Mouse (Mus musculus) neural tube, embryonic 14.5 days (tissue): ENCODE measurements around the gene Hist1h2ba. TPM values are rescaled to one million over a fixed set of nuclear protein-coding genes. Genes with fewer than 3 reads are reported as not detected.

Experiments used
- ATAC-seq: fragments of 200-750 bp; cut with Nextera tagmentation; 2 replicates; pipeline ENCODE4 v1.8.0; 2017; ENCODE audit warnings: low read depth, mild to moderate bottlenecking, moderate TSS enrichment, moderate library complexity
- H3K27ac ChIP-seq: fragments of 300-500 bp; sonication (generic); 2 replicates; pipeline ENCODE4 v1.5.1; 2014; ENCODE audit warnings: low read depth, mild to moderate bottlenecking, control low read depth, low read length, moderate library complexity, mixed read lengths
- H3K27me3 ChIP-seq: fragments of 300-500 bp; sonication (generic); 2 replicates; pipeline ENCODE4 v1.6.1; 2014; ENCODE audit warnings: low read length; ENCODE audit not compliant: control insufficient read depth, insufficient read depth
- H3K36me3 ChIP-seq: fragments of 300-500 bp; sonication (generic); 2 replicates; pipeline ENCODE4 v1.6.1; 2014; ENCODE audit warnings: low read length, mixed read lengths; ENCODE audit not compliant: control insufficient read depth, insufficient read depth
- H3K4me1 ChIP-seq: fragments of 300-500 bp; sonication (generic); 2 replicates; pipeline ENCODE4 v1.6.1; 2014; ENCODE audit warnings: low read length; ENCODE audit not compliant: control insufficient read depth, insufficient read depth
- H3K4me2 ChIP-seq: fragments of 300-500 bp; sonication (generic); 2 replicates; pipeline ENCODE4 v1.6.1; 2014; ENCODE audit warnings: mild to moderate bottlenecking, low read depth, low read length, control low read depth
- H3K4me3 ChIP-seq: fragments of 300-500 bp; sonication (generic); 2 replicates; pipeline ENCODE4 v1.5.1; 2014; ENCODE audit warnings: low read depth, low read length, control low read depth, mixed read lengths
- H3K9ac ChIP-seq: fragments of 300-500 bp; sonication (generic); replicated peaks from 2 replicates; pipeline ENCODE4 v1.6.1; 2014; ENCODE audit warnings: low read depth, mild to moderate bottlenecking, control low read depth, low read length, mixed read lengths
- H3K9me3 ChIP-seq: fragments of 300-500 bp; sonication (generic); 2 replicates; pipeline ENCODE4 v1.6.1; 2016; ENCODE audit warnings: low read length; ENCODE audit not compliant: control insufficient read depth
- WGBS: fragments of 180-500 bp; shearing (Covaris S2); extraction: QIAGEN DNeasy Blood & Tissue Kit; methylation state at CpG from one replicate; pipeline ENCODE4 v1.1.7; 2014; 5-methylcytosine and 5-hydroxymethylcytosine counted together
- polyA plus RNA-seq: library from polyadenylated mRNA; unstranded; fragments of >200 nt; fragmentation: Nextera tagmentation; extraction: Ambion mirVana; gene quantifications from 2 replicates; pipeline ENCODE4 v1.2.1, GENCODE M21; 2014

The Hist1h2ba gene
- polyA plus RNA-seq = not detected in 2 replicates

DNA sequence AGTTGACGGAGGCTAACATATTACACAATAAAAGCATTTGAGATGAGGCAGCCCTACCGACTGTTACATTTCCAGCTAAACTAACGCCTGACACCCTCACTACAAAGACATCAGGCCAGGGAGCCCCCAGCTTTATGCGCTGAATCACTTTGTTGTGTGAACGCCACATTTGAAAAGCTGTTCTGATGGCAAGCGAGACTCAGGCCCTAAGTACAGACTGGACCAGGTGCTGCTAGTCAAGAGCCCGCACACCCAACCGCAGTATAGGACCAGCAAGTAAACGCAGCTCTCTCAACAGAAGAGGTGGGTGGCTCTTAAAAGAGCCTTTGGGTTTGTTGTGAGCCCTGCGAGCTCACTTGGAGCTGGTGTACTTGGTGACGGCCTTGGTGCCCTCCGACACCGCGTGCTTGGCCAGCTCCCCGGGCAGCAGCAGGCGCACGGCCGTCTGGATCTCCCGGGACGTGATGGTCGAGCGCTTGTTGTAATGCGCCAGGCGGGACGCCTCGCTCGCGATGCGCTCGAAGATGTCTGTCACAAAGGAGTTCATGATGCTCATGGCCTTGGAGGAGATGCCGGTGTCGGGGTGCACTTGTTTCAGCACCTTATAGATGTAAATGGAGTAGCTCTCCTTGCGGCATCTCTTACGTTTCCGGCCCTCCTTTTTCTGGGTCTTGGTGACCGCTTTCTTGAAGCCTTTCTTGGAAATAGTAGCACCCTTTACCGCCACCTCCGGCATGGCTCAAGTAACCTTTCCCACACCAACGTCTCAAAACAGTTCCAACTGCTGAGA lies at the start of gene Hist1h2ba:
Gene Hist1h2ba (minus strand): TSS at position 736 of the 790 bp plus-strand sequence.
- no peaks in the 10 kb centered on the region for H3K9me3 ChIP-seq
- no peak within 1 kb of the TSS for H3K4me2 ChIP-seq
- no peak within 1 kb of the TSS for H3K4me3 ChIP-seq
- H3K27me3 ChIP-seq = no peaks in the 10 kb centered on the region
- no peaks in the 10 kb centered on the region for H3K36me3 ChIP-seq
- no peak within 1 kb of the TSS for H3K27ac ChIP-seq
- WGBS = 94% methylated on average over 33 of the region's 39 CpGs
- ATAC-seq = no peak
- H3K9ac ChIP-seq = no peak within 1 kb of the TSS
- H3K4me1 ChIP-seq = no peaks in the 10 kb centered on the region

DNA sequence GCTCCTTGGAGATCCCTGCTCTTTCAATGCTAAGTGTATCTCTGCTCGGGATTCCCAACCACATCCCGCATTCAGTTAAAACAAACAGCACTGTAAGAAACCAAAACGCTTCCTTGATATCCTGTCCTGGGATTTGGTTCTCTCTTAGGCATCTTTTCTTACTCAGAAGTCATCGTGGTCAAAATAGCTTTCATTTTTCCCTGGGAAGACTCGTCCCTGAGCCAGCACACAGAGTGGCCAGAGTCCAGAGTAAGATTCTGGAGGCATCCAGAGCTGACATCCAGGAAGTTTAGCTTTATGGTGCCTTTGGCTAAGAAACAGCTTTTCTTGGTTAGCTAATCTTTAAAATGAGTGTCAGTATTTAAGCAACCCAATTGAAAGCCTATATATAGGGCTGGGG lies 38.3 kb upstream of the Hist1h2ba start:
- no peaks in the 10 kb centered on the region for H3K27me3 ChIP-seq
- H3K4me3 ChIP-seq = no peak overlapping the region
- H3K4me2 ChIP-seq = no peak overlapping the region
- no peaks in the 10 kb centered on the region for H3K9me3 ChIP-seq
- H3K4me1 ChIP-seq = no peaks in the 10 kb centered on the region
- no peak overlapping the region for H3K9ac ChIP-seq
- no peaks in the 10 kb centered on the region for H3K36me3 ChIP-seq
- 81% methylated on average over 5 of the region's 5 CpGs for WGBS
- ATAC-seq = no peak
- no peak overlapping the region for H3K27ac ChIP-seq

DNA sequence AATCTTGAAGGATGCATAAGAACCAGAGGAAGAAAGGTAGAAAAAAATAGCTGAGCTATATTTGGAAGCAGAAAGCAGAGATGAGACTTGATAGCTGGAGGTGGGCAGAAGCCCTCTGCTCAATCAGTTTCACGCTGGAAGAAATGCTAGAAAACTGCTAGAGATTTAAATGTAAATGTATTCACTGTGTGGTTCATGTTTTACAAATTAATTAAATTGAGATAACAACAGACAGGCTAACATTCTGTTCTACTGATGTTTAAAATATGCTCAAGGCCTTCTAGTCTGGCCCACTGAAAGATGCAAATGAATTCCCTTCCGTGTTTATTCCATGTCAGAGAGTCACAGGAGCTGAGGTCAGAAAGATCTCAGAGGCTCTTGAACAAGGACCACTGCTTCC lies 37.9 kb upstream of the Hist1h2ba start:
- WGBS = 71% methylated on average over 2 of the region's 2 CpGs
- ATAC-seq = no peak
- no peak overlapping the region for H3K4me3 ChIP-seq
- no peak overlapping the region for H3K4me2 ChIP-seq
- H3K9me3 ChIP-seq = no peaks in the 10 kb centered on the region
- H3K27me3 ChIP-seq = no peaks in the 10 kb centered on the region
- H3K4me1 ChIP-seq = no peaks in the 10 kb centered on the region
- no peak overlapping the region for H3K9ac ChIP-seq
- H3K27ac ChIP-seq = no peak overlapping the region
- H3K36me3 ChIP-seq = no peaks in the 10 kb centered on the region

DNA sequence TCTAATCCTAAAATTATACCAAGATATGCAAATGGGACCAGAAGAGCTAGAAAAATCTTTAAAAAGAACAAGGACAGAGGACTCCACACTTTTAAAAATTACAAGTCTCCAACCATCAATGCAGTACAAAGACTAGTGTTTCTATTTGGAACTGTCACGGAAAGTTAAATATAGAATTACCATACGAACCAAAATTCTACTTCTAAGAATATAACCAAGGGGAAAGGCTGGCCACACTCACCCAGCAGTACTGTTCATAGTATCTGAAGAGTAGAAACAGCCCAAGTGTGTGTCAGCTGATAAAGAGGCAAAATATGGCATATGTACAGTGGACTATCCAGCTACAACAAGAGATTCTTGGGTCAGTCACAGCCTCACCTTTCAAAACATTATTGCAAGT lies 31.0 kb upstream of the Hist1h2ba start:
- no peaks in the 10 kb centered on the region for H3K36me3 ChIP-seq
- 90% methylated on average over 2 of the region's 2 CpGs for whole genome bisulfite sequencing
- H3K4me2 ChIP-seq = no peak overlapping the region
- H3K9ac ChIP-seq = no peak overlapping the region
- H3K4me3 ChIP-seq = no peak overlapping the region
- no peak overlapping the region for H3K27ac ChIP-seq
- no peaks in the 10 kb centered on the region for H3K4me1 ChIP-seq
- no peak for ATAC-seq
- H3K27me3 ChIP-seq = no peaks in the 10 kb centered on the region
- no peaks in the 10 kb centered on the region for H3K9me3 ChIP-seq

DNA sequence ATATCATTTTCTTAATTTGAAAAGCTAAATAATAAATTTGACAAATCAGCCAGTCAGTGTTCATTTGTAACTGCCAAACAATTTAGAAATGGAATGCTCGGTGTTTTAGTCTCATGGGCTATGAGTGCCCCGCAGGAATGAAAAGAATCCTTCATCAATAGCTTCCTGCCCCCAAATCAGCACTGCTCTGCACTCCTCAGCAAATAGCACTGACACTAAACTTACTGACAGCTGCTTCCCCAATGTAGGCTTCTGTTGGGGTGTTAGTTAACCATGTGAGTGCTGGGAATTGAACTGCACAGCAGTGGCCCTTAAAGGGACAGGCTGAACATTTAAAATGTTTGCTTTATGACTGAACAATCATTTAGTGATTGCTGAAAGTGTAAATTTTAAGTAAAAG lies 25.8 kb upstream of the Hist1h2ba start:
- no peak for ATAC-seq

DNA sequence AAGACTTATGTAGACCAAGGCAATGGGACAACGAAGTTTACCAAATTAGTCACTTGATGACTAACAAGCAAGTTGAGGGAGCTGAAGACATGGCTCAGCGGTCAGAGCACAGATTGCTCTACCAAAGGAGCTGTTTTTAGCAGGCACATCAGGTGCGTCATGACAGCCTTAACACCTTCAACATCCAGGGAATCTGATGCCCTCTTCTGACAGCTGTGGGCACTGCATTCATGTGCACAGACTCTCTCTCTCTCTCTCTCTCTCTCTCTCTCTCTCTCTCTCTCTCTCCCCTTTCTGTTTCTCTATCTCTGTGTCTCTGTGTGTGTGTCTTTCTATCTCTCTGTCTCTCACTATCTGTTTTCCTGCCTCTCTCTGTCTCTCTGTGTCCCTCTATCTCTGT lies 17.0 kb upstream of the Hist1h2ba start:
- Histone ChIP-seq H3K9ac (no peak overlapping the region), H3K4me3 (no peak overlapping the region), H3K9me3 (no peaks in the 10 kb centered on the region), H3K27me3 (no peaks in the 10 kb centered on the region), H3K27ac (no peak overlapping the region), H3K36me3 (no peaks in the 10 kb centered on the region), H3K4me1 (no peaks in the 10 kb centered on the region), H3K4me2 (no peak overlapping the region)
- ATAC-seq = no peak
- 76% methylated on average over 3 of the region's 3 CpGs for WGBS

More for the DNA sequence above, 25.8 kb upstream of the Hist1h2ba start:
- H3K4me2 ChIP-seq = no peak overlapping the region
- no peaks in the 10 kb centered on the region for H3K27me3 ChIP-seq
- H3K36me3 ChIP-seq = no peaks in the 10 kb centered on the region
- no peaks in the 10 kb centered on the region for H3K9me3 ChIP-seq
- no peak overlapping the region for H3K4me3 ChIP-seq
- no peaks in the 10 kb centered on the region for H3K4me1 ChIP-seq
- no peak overlapping the region for H3K27ac ChIP-seq
- WGBS = 28% methylated on average over 2 of the region's 2 CpGs
- H3K9ac ChIP-seq = no peak overlapping the region

DNA sequence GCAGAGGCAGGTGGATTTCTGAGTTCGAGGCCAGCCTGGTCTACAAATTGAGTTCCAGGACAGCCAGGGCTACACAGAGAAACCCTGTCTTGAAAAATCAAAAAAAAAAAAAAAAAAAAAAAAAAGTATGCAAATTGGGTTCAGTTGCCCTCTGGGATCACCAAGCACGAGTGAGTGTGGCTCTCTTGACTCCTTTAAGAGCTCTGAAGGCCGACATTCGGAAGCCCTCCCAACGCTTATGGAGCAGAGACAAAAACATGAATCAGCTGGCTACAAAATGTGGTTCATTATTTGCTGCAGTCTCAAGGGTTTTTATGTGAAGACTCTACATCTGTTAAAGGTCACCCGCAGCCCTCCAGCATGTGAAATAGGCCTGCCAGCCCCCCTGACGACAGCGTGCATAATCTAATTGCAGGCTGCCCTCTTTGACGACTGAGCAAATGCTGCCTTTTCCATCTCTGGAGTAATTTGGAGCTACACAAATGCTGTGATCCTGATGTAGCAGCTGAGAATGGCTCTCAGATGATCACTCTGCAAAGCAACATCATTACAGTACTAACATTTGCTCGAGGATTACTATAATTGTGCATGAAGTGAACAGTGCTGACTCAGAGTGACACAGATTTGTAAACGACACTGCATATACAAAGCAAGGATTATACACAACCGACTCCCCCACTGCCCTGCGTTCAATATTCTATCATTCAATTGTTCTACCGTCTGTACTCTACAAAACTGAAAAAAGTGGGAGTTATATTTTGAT lies 15.7 kb upstream of the Hist1h2ba start:
- Histone ChIP-seq H3K4me1 (no peaks in the 10 kb centered on the region), H3K9me3 (no peaks in the 10 kb centered on the region), H3K36me3 (no peaks in the 10 kb centered on the region), H3K4me2 (no peak overlapping the region), H3K9ac (no peak overlapping the region), H3K4me3 (no peak overlapping the region), H3K27me3 (no peaks in the 10 kb centered on the region), H3K27ac (no peak overlapping the region)
- peak; percentile 84 for ATAC-seq
- 36% methylated on average over 14 of the region's 14 CpGs for WGBS

DNA sequence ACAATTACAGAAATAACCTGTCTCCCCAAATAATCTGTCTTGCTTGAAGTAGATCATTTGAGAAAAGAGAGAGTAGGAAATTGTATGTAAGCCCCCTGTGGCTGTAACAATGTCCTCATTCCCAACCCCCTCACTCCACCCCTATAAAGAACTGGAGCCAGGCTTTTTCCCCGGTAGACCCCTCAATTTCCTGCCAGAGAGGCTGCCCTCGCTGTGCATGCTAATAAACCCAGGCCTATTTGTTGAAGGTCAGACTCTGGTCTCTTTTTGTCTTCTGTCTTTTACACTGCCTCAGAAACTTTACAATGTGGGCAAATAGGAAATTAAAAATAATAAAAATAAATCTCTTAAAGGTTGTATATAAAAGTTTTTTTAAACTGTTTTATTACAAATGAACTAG lies 12.3 kb upstream of the Hist1h2ba start:
- Histone ChIP-seq H3K4me3 (no peak overlapping the region), H3K27me3 (no peaks in the 10 kb centered on the region), H3K4me2 (no peak overlapping the region), H3K4me1 (no peaks in the 10 kb centered on the region), H3K9me3 (no peaks in the 10 kb centered on the region), H3K36me3 (no peaks in the 10 kb centered on the region), H3K27ac (no peak overlapping the region), H3K9ac (no peak overlapping the region)
- 7% methylated on average over 2 of the region's 2 CpGs for WGBS
- no peak for ATAC-seq

DNA sequence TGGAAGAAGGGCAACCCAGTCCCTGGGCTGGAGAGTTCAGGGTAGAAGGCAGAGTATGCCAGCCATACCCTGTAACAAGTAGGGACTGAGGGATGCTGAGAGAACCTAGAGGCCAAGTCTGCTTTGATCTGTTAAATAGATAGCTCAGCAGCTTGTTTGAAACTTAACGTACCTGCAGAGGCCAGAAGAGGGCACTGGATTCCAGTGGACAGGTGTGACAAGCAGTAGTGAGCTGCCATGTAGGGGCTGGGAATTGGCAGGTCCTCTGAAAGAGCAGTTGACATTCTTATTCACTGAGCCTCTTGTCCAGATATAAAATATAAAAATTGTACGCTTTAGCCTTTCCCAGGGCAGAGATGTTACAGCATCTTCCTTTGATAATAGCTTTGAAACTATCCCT lies 8.9 kb upstream of the Hist1h2ba start:
- Histone ChIP-seq H3K4me3 (no peak overlapping the region), H3K4me1 (no peaks in the 10 kb centered on the region)
- 58% methylated on average over 2 of the region's 2 CpGs for WGBS

More for the DNA sequence above, 8.9 kb upstream of the Hist1h2ba start:
- no peak for ATAC-seq
- Histone ChIP-seq H3K9ac (no peak overlapping the region), H3K27ac (no peak overlapping the region), H3K27me3 (no peaks in the 10 kb centered on the region), H3K9me3 (no peaks in the 10 kb centered on the region), H3K4me2 (no peak overlapping the region), H3K36me3 (no peaks in the 10 kb centered on the region)
